In the genomic region with DNA sequence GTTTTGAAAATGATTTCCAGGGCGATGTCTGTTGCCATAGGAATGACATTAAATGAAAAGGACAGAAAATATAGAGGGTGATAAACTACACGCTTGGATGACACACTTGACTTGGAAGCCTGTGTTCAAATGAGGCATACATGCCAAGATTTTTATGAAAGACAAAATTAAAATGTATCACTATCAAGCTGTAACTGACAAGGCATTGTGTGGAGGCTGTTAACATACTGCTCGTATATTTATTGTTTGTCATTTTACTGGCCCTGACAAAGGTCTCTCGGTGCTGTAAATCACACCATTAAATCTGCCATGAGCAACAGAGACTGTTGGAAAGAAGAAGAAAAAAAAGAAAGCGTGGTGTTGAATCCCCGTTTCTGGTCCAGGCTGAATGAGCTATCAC, we compare ENCODE assay signal across 28 mouse cellular contexts.
A peak's percentile ranks its signal among the peaks of the same experiment; 100 is the strongest.
DNase-seq lines count a peak whose midpoint lies in the region; ATAC-seq lines count a peak whose summit lies in the region.
"Had no signal": no experiment of that assay in that cellular context is flagged by ENCODE, and none has a peak within 500 bp of the region (broad histone marks: within the 10 kb centered on the region; RNA-seq: fewer than 3 reads in every experiment).

No protein-coding gene starts in this region.

- WGBS in hindbrain, embryonic 16.5 days = 38% methylated on average over 6 of the region's 6 CpGs
- WGBS in hindbrain, embryonic 11.5 days = 82% methylated on average over 6 of the region's 6 CpGs

- no peaks in the 10 kb centered on the region for H3K9me3 ChIP-seq in hindbrain, embryonic 16.5 days (ENCODE audit: control insufficient read depth, low read length)
- H3K9me3 ChIP-seq in hindbrain, embryonic 11.5 days (ENCODE audit: control insufficient read depth, low read length) = no peaks in the 10 kb centered on the region
- H3K9me3 ChIP-seq: embryonic facial prominence, embryonic 13.5 days; heart, embryonic 12.5 days; hindbrain, embryonic 15.5 days; limb, embryonic 12.5 days; midbrain, embryonic 12.5 days had no signal

- H3K4me1 ChIP-seq in hindbrain, embryonic 16.5 days (ENCODE audit: control insufficient read depth, insufficient read depth, low read depth, low read length) = no peaks in the 10 kb centered on the region
- H3K4me1 ChIP-seq in hindbrain, embryonic 11.5 days (replicated peaks; ENCODE audit: control insufficient read depth, insufficient read depth, low read length) = no peaks in the 10 kb centered on the region
- H3K4me1 ChIP-seq: heart, embryonic 12.5 days; hindbrain, embryonic 15.5 days; midbrain, embryonic 12.5 days had no signal

- H3K9ac ChIP-seq in hindbrain, embryonic 16.5 days (ENCODE audit: low read depth, low read length) = no peak overlapping the region
- no peak overlapping the region for H3K9ac ChIP-seq in hindbrain, embryonic 11.5 days (ENCODE audit: low read depth, low read length)
- H3K9ac ChIP-seq: embryonic facial prominence, embryonic 13.5 days; heart, embryonic 12.5 days; hindbrain, embryonic 15.5 days; limb, embryonic 12.5 days; liver, postnatal 0 days; midbrain, embryonic 12.5 days had no signal

- H3K27ac ChIP-seq in hindbrain, embryonic 16.5 days (ENCODE audit: low read depth, low read length) = no peak overlapping the region
- H3K27ac ChIP-seq in hindbrain, embryonic 11.5 days (ENCODE audit: low read depth, low read length) = no peak overlapping the region
- H3K27ac ChIP-seq: embryonic facial prominence, embryonic 13.5 days; hindbrain, embryonic 15.5 days; limb, embryonic 12.5 days; midbrain, embryonic 12.5 days had no signal

- no peaks in the 10 kb centered on the region for H3K27me3 ChIP-seq in hindbrain, embryonic 16.5 days (replicated peaks; ENCODE audit: control insufficient read depth, insufficient read depth, low read length)
- no peaks in the 10 kb centered on the region for H3K27me3 ChIP-seq in hindbrain, embryonic 11.5 days (ENCODE audit: control insufficient read depth, insufficient read depth, low read length)
- H3K27me3 ChIP-seq: embryonic facial prominence, embryonic 13.5 days; heart, embryonic 12.5 days; hindbrain, embryonic 15.5 days; limb, embryonic 12.5 days; midbrain, embryonic 12.5 days had no signal

- no peaks in the 10 kb centered on the region for H3K36me3 ChIP-seq in hindbrain, embryonic 16.5 days (ENCODE audit: control insufficient read depth, insufficient read depth, low read length)
- no peaks in the 10 kb centered on the region for H3K36me3 ChIP-seq in hindbrain, embryonic 11.5 days (ENCODE audit: control insufficient read depth, insufficient read depth, low read length)
- H3K36me3 ChIP-seq: embryonic facial prominence, embryonic 13.5 days; heart, embryonic 12.5 days; hindbrain, embryonic 15.5 days; limb, embryonic 12.5 days; midbrain, embryonic 12.5 days had no signal

- H3K4me2 ChIP-seq in hindbrain, embryonic 16.5 days (ENCODE audit: low read length) = no peak overlapping the region
- no peak overlapping the region for H3K4me2 ChIP-seq in hindbrain, embryonic 11.5 days (replicated peaks; ENCODE audit: low read depth, low read length)
- H3K4me2 ChIP-seq: embryonic facial prominence, embryonic 13.5 days; heart, embryonic 12.5 days; hindbrain, embryonic 15.5 days; limb, embryonic 12.5 days; liver, embryonic 11.5 days; midbrain, embryonic 12.5 days had no signal

- ATAC-seq in hindbrain, embryonic 16.5 days = 0 out of 2 replicates have a peak, but pooled peaks have one; percentile 24
- ATAC-seq in hindbrain, embryonic 11.5 days (ENCODE audit: low FRiP score) = no peak
- no peak for ATAC-seq in CD4-positive, CD25-positive, alpha-beta regulatory T cell, adult 4 months
- ATAC-seq: activated CD4-positive, CD25-positive, alpha-beta regulatory T cell, adult 4 months; intestine, embryonic 16.5 days; liver, postnatal 0 days had no signal

- DNase-seq in hindbrain, embryonic 11.5 days (ENCODE audit: low spot score) = no peak
- DNase-seq in kidney, postnatal 10 days = peak; percentile 42
- no peak for DNase-seq in kidney, adult 8-10 months
- DNase-seq in Muller cell, postnatal 12 days (ENCODE audit: inconsistent ontology term) = peak; percentile 36
- DNase-seq in brain, embryonic 18.5 days (ENCODE audit: low read depth, low spot score) = peak; percentile 37
- DNase-seq: adrenal gland, adult 8-10 months; B cell, adult 2 months; cerebellum, adult 2 months; cerebellum, postnatal 25 days; gastrocnemius, postnatal 25 days; heart, adult 18-20 months; heart, postnatal 10 days; layer of hippocampus, postnatal 36 days; liver, postnatal 0 days; lung, postnatal 10 days; thymus, adult 18-20 months; thymus, postnatal 36 days had no signal

- no peak overlapping the region for H3K4me3 ChIP-seq in hindbrain, embryonic 16.5 days (ENCODE audit: low read length)
- H3K4me3 ChIP-seq in hindbrain, embryonic 11.5 days (ENCODE audit: low read depth, low read length) = no peak overlapping the region
- H3K4me3 ChIP-seq: embryonic facial prominence, embryonic 13.5 days; erythroblast, embryonic 14.5 days; heart, embryonic 12.5 days; hindbrain, embryonic 15.5 days; limb, embryonic 12.5 days; midbrain, embryonic 12.5 days had no signal

Comparison
In these comparisons a context has a peak if more than half of its experiments do, and no peak if none do; other contexts are left out.
1. DNase-seq: peak in kidney, postnatal 10 days (single experiment), Muller cell, postnatal 12 days (single experiment) and brain, embryonic 18.5 days (single experiment); none in hindbrain, embryonic 11.5 days (single experiment) and kidney, adult 8-10 months (0 of 2).